17 mouse cellular contexts compared by ENCODE assay signal in the genomic region with DNA sequence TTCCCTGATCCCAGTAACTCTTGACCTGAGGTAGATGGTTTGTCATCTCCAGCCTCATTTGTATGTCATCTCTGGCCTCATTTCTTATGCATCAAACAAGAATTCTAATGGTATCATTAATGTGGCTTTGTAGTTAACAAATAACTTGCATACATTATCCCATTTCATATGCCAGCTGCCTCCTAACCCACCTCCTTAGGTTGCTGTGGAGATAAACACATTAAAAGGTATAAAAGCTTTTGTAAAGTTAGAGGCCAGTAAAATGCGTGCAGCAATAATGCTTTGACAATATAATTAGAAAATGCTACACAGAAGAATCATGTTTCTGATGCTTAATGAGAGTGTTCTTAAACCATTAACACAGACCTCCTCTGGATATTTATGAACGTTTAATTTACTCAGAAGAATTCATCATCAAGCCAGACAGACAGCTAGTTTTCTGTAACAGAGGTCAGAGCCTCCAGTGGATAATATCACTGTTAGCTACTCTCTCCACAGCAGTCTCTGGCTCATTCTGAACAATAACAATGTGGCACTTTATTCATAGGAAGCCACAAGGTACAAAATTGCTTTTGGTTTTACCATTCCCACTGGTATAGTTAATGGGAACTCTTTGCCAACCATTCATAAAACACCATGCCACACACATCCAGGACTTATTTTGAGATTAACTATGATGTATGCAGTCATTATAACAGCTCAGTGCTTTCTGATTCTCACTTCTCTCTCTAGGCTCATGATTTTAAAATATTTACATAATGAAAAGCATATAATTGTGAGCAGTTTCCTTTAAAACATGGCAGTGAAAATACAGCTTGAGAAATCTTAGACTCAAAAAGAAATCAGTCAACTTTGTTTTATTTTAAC.
DNase-seq lines count a peak whose midpoint lies in the region; ATAC-seq lines count a peak whose summit lies in the region.
"Had no signal": no experiment of that assay in that cellular context is flagged by ENCODE, and none has a peak within 500 bp of the region (broad histone marks: within the 10 kb centered on the region; RNA-seq: fewer than 3 reads in every experiment).

No protein-coding gene starts in this region.

- WGBS in midbrain, embryonic 14.5 days: 54% methylated on average over 2 of the region's 2 CpGs
- 45% methylated on average over 2 of the region's 2 CpGs for WGBS in midbrain, embryonic 16.5 days
- WGBS in forebrain, embryonic 15.5 days: 17% methylated on average over 2 of the region's 2 CpGs
- 34% methylated on average over 2 of the region's 2 CpGs for WGBS in hindbrain, embryonic 16.5 days

- no peak overlapping the region for H3K4me3 ChIP-seq in midbrain, embryonic 14.5 days (replicated peaks; ENCODE audit: low read depth, low read length)
- no peak overlapping the region for H3K4me3 ChIP-seq in midbrain, embryonic 16.5 days (ENCODE audit: low read depth, low read length)
- H3K4me3 ChIP-seq in forebrain, embryonic 15.5 days: no peak overlapping the region
- no peak overlapping the region for H3K4me3 ChIP-seq in hindbrain, embryonic 16.5 days (ENCODE audit: low read length)
- H3K4me3 ChIP-seq: heart, embryonic 10.5 days; liver, embryonic 13.5 days; lung, embryonic 15.5 days had no signal

- H3K9me3 ChIP-seq in midbrain, embryonic 14.5 days (ENCODE audit: control insufficient read depth, low read length): no peaks in the 10 kb centered on the region
- H3K9me3 ChIP-seq in midbrain, embryonic 16.5 days (replicated peaks; ENCODE audit: control insufficient read depth, low read length, poor library complexity, severe bottlenecking): no peaks in the 10 kb centered on the region
- H3K9me3 ChIP-seq in forebrain, embryonic 15.5 days: no peaks in the 10 kb centered on the region
- no peaks in the 10 kb centered on the region for H3K9me3 ChIP-seq in hindbrain, embryonic 16.5 days (ENCODE audit: control insufficient read depth, low read length)
- H3K9me3 ChIP-seq: heart, embryonic 10.5 days; liver, embryonic 13.5 days; lung, embryonic 15.5 days had no signal

- H3K9ac ChIP-seq in midbrain, embryonic 14.5 days (replicated peaks; ENCODE audit: low read length): no peak overlapping the region
- no peak overlapping the region for H3K9ac ChIP-seq in midbrain, embryonic 16.5 days (ENCODE audit: low read depth, low read length)
- H3K9ac ChIP-seq in forebrain, embryonic 15.5 days (replicated peaks): no peak overlapping the region
- no peak overlapping the region for H3K9ac ChIP-seq in hindbrain, embryonic 16.5 days (ENCODE audit: low read depth, low read length)
- H3K9ac ChIP-seq: liver, embryonic 13.5 days; lung, embryonic 15.5 days had no signal

- no peak overlapping the region for H3K4me2 ChIP-seq in midbrain, embryonic 14.5 days (ENCODE audit: low read length)
- no peak overlapping the region for H3K4me2 ChIP-seq in midbrain, embryonic 16.5 days (ENCODE audit: low read length)
- no peak overlapping the region for H3K4me2 ChIP-seq in forebrain, embryonic 15.5 days (replicated peaks)
- H3K4me2 ChIP-seq in hindbrain, embryonic 16.5 days (ENCODE audit: low read length): no peak overlapping the region
- H3K4me2 ChIP-seq: liver, embryonic 13.5 days; lung, embryonic 15.5 days had no signal

- no peaks in the 10 kb centered on the region for H3K36me3 ChIP-seq in midbrain, embryonic 14.5 days (ENCODE audit: control insufficient read depth, insufficient read depth, low read length)
- no peaks in the 10 kb centered on the region for H3K36me3 ChIP-seq in midbrain, embryonic 16.5 days (ENCODE audit: control insufficient read depth, insufficient read depth, low read length)
- no peaks in the 10 kb centered on the region for H3K36me3 ChIP-seq in forebrain, embryonic 15.5 days
- H3K36me3 ChIP-seq in hindbrain, embryonic 16.5 days (ENCODE audit: control insufficient read depth, insufficient read depth, low read length): no peaks in the 10 kb centered on the region
- H3K36me3 ChIP-seq: heart, embryonic 10.5 days; liver, embryonic 13.5 days; lung, embryonic 15.5 days had no signal

- no peaks in the 10 kb centered on the region for H3K4me1 ChIP-seq in midbrain, embryonic 14.5 days (ENCODE audit: control insufficient read depth, insufficient read depth, low read length)
- peaks cover 3% of the 10 kb centered on the region for H3K4me1 ChIP-seq in midbrain, embryonic 16.5 days (ENCODE audit: control insufficient read depth, insufficient read depth, low read length)
- peaks cover 7% of the 10 kb centered on the region for H3K4me1 ChIP-seq in forebrain, embryonic 15.5 days
- H3K4me1 ChIP-seq in hindbrain, embryonic 16.5 days (ENCODE audit: control insufficient read depth, insufficient read depth, low read depth, low read length): no peaks in the 10 kb centered on the region; the same call in 1 of the 2 replicates
- H3K4me1 ChIP-seq: heart, embryonic 10.5 days; liver, embryonic 13.5 days; lung, embryonic 15.5 days had no signal

- ATAC-seq in midbrain, embryonic 14.5 days (ENCODE audit: low FRiP score, low TSS enrichment): no peak
- ATAC-seq in midbrain, embryonic 16.5 days: no peak
- peak; percentile 78 for ATAC-seq in forebrain, embryonic 15.5 days (replicated peaks)
- 0 out of 2 replicates have a peak, but pooled peaks have one; percentile 52 for ATAC-seq in hindbrain, embryonic 16.5 days

- peak; percentile 3 for DNase-seq in midbrain, embryonic 14.5 days
- peak; percentile 17 for DNase-seq in retina, embryonic 14.5 days (ENCODE audit: low spot score)
- no peak for DNase-seq in right cerebral cortex, adult 18-20 months
- no peak for DNase-seq in right cerebral cortex, adult 2 months (ENCODE audit: low spot score in 2 of 2)
- DNase-seq: adrenal gland, postnatal 36 days; cerebellum, adult 9-10 months; gastrocnemius, postnatal 36 days; heart, postnatal 10 days; kidney, adult 9 months; liver, embryonic 13.5 days; right cerebral cortex, postnatal 14 days had no signal

- H3K27me3 ChIP-seq in midbrain, embryonic 14.5 days (ENCODE audit: control insufficient read depth, insufficient read depth, low read length): no peaks in the 10 kb centered on the region
- H3K27me3 ChIP-seq in midbrain, embryonic 16.5 days (ENCODE audit: control insufficient read depth, insufficient read depth, low read depth, low read length): no peaks in the 10 kb centered on the region
- no peaks in the 10 kb centered on the region for H3K27me3 ChIP-seq in forebrain, embryonic 15.5 days
- H3K27me3 ChIP-seq in hindbrain, embryonic 16.5 days (replicated peaks; ENCODE audit: control insufficient read depth, insufficient read depth, low read length): no peaks in the 10 kb centered on the region
- H3K27me3 ChIP-seq: liver, embryonic 13.5 days; lung, embryonic 15.5 days had no signal

- no peak overlapping the region for H3K27ac ChIP-seq in midbrain, embryonic 14.5 days (replicated peaks; ENCODE audit: low read depth, low read length)
- H3K27ac ChIP-seq in midbrain, embryonic 16.5 days (ENCODE audit: low read length): no peak overlapping the region
- no peak overlapping the region; the same call in 1 of the 2 replicates for H3K27ac ChIP-seq in forebrain, embryonic 15.5 days (replicated peaks)
- no peak overlapping the region for H3K27ac ChIP-seq in hindbrain, embryonic 16.5 days (ENCODE audit: low read depth, low read length)
- H3K27ac ChIP-seq: heart, embryonic 10.5 days; liver, embryonic 13.5 days; lung, embryonic 15.5 days; macrophage had no signal

Comparison
In these comparisons a context has a peak if more than half of its experiments do, and no peak if none do; other contexts are left out.
1. ATAC-seq: peak in forebrain, embryonic 15.5 days (single experiment) and hindbrain, embryonic 16.5 days (single experiment); none in midbrain, embryonic 14.5 days (single experiment) and midbrain, embryonic 16.5 days (single experiment).
2. DNase-seq: peak in midbrain, embryonic 14.5 days (single experiment) and retina, embryonic 14.5 days (single experiment); none in right cerebral cortex, adult 18-20 months (single experiment) and right cerebral cortex, adult 2 months (0 of 2).